Mouse (Mus musculus) cerebellum, adult 2 months (tissue): ENCODE measurements around the gene Cybc1. TPM values are rescaled to one million over a fixed set of nuclear protein-coding genes. Genes with fewer than 3 reads are reported as not detected.

Experiments used
- DNase-seq, 2 experiments: peaks; one replicate each; pipeline ENCODE4 v3.0.0; 2021
- H3K27ac ChIP-seq: fragments of 200-500 bp; 2 replicates; pipeline ENCODE4 v1.5.1; 2012; ENCODE audit warnings: low read length, control low read depth, inconsistent platforms; ENCODE audit not compliant: insufficient read depth
- H3K27me3 ChIP-seq: fragments of 200-500 bp; 2 replicates; pipeline ENCODE4 v1.6.1; 2012; ENCODE audit warnings: inconsistent platforms, mild to moderate bottlenecking, low read length, moderate library complexity; ENCODE audit not compliant: control insufficient read depth, insufficient read depth
- H3K4me1 ChIP-seq: fragments of 200-500 bp; 2 replicates; pipeline ENCODE4 v1.6.1; 2011; ENCODE audit warnings: low read length; ENCODE audit not compliant: control insufficient read depth, insufficient read depth
- H3K4me3 ChIP-seq: fragments of 200-500 bp; replicated peaks from 2 replicates; pipeline ENCODE3; 2011; ENCODE audit warnings: mild to moderate bottlenecking, low read depth, low read length, control low read depth; ENCODE audit not compliant: insufficient read depth
- CTCF ChIP-seq: fragments of 200-500 bp; IDR thresholded peaks from 2 replicates; pipeline ENCODE4 v1.5.1; 2011; ENCODE audit warnings: low read depth, mild to moderate bottlenecking, control low read depth, low read length, moderate library complexity, borderline replicate concordance; ENCODE audit not compliant: insufficient read depth
- POLR2A ChIP-seq: fragments of 200-500 bp; IDR thresholded peaks from 2 replicates; pipeline ENCODE4 v1.6.1; 2011; ENCODE audit warnings: low read length, control low read depth, borderline replicate concordance; ENCODE audit not compliant: insufficient read depth
- WGBS: fragments of 180-500 bp; shearing (Covaris S2); methylation state at CpG from one replicate; pipeline ENCODE4 v1.1.7; 2018; 5-methylcytosine and 5-hydroxymethylcytosine counted together
- polyA plus RNA-seq: library from polyadenylated mRNA; depleted of rRNA; stranded (reverse); fragments of >200 nt; gene quantifications from 2 replicates; pipeline ENCODE4 v1.2.3, GENCODE M21; 2012; rRNA removed

Gene Cybc1
- 36.2 and 37.4 TPM in 2 replicates for polyA plus RNA-seq

DNA sequence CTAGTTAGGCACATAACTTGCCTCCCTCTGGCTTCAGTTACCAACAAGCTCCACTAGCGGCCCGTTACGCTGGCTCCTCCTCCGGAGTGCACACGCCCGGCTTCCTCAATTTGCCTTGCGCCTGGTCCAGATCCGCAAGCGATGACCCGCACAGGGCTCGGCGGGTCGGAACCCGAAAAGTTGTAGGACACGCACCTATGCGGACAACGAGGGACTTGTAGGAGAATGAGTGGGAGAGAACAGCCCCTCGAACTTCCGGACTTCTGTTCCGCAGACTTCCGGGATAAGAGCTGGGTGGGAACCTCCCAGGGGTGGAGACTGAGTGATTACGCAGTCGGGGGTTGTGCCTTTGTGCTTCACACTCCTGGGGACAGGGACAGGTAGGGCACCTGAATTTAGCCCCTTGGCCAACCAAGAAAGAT, at the start of gene Cybc1:
Cybc1 (minus strand) TSS at position 305 of the 422 bp plus-strand sequence.
- TF ChIP-seq CTCF (no peak), POLR2A (peak; percentile 77; the same call in 1 of the 2 replicates)
- H3K27ac ChIP-seq = peak within 1 kb of the TSS; percentile 15; the same call in 1 of the 2 replicates
- peaks cover 5% of the 10 kb centered on the region; the same call in 1 of the 2 replicates for H3K4me1 ChIP-seq
- peak; percentile 79 to 81 for DNase-seq
- WGBS = under 1% methylated on average over 23 of the region's 23 CpGs
- no peaks in the 10 kb centered on the region for H3K27me3 ChIP-seq
- H3K4me3 ChIP-seq = peak within 1 kb of the TSS; percentile 96

DNA sequence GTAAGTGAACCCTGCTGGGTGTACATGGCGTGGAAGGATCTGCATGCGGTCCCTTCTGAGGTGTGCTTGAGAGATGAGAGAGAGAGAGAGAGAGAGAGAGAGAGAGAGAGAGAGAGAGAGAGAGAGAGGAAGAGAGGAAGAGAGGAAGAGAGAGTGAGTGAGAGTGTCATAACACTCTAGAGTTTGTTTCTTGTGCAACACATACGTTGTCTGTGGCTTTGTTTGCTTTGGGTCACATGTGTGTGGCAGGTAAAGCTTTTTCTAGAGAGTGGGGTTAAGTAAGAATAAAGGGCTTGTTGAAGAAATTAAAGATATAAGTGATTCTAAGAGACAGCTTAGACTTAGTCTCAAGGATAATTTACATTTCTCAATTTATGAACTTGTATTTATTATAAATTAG, 48.9 kb upstream of the Cybc1 start:
- peaks cover 9% of the 10 kb centered on the region for H3K4me1 ChIP-seq
- no peak for DNase-seq
- TF ChIP-seq CTCF (no peak), POLR2A (no peak)
- 83% methylated on average over 3 of the region's 3 CpGs for WGBS
- H3K27me3 ChIP-seq = no peaks in the 10 kb centered on the region
- H3K27ac ChIP-seq = no peak overlapping the region
- no peak overlapping the region for H3K4me3 ChIP-seq

DNA sequence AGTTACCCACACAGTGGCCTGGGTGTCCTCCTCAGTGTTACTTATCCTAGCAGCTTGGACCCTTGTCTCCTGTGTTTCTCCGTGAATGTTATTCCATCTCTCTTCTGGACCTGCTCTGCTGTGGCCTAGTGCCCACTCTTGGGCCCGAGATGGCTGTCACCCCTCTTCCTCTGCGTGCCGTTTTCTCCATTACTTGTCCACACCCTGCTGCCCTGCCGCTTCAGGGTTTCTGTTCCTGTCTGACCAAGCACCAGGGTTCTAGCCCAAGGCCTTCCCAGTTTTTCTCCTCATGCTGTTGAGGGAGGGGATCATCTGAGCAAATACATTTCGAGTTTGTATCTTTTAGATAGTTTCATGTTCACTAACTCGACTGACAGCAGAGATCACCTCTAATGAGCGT, 48.4 kb upstream of the Cybc1 start:
- no peaks in the 10 kb centered on the region for H3K27me3 ChIP-seq
- DNase-seq = no peak
- H3K4me3 ChIP-seq = no peak overlapping the region
- H3K4me1 ChIP-seq = peaks cover 9% of the 10 kb centered on the region
- H3K27ac ChIP-seq = no peak overlapping the region
- TF ChIP-seq CTCF = no peak
- 82% methylated on average over 8 of the region's 8 CpGs for WGBS

DNA sequence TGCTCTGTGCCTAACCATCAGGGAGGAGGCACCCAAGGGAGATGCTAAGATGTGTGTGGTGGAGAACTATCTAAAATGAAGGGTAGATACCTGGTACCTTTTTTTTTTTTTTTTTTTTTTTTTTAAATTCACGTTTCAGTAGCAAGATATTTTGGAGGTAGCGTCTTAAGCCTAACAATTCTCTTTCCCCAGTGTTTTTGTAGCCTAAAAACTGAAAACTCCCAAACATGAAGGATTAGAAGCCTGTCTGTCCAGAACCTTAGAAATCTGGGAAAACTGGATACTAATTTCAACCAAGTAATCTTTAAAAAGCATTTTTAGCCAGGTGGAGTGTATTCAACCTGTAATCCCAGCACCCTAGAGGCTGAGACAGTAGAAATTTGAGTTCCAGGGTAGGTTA, 32.0 kb upstream of the Cybc1 start:
- H3K27me3 ChIP-seq = no peaks in the 10 kb centered on the region
- WGBS = 31% methylated on average over 2 of the region's 2 CpGs
- DNase-seq = no peak
- TF ChIP-seq POLR2A (no peak), CTCF (no peak)
- no peak overlapping the region for H3K27ac ChIP-seq
- H3K4me3 ChIP-seq = peak overlapping the region; percentile 68
- no peaks in the 10 kb centered on the region; the same call in 1 of the 2 replicates for H3K4me1 ChIP-seq

DNA sequence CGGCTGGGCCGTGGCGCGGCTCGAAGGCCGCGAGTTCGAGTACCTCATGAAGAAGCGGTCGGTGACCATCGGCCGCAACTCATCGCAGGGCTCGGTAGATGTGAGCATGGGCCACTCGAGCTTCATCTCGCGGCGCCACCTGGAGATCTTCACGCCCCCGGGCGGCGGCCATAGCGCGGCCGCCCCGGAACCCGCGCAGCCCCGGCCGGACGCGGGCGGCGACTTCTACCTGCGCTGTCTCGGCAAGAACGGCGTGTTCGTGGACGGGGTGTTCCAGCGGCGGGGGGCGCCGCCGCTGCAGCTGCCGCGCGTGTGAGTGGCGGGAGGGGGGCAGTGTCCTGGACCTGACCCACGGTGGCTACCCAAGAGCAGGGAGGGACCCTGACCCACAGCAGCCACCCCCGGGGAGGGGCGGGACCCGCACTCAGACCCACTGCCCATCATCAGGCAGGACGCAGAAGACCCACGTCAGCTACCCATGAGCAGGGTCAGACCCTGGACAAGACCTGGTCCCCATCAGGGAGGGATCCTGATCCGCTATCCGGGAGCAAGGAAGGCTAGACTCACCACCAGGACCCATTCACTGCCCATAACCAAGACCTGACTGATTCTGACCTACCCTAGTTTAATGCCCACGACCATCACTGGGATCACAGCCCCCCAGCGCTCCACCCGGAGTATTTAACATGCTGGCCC, 31.2 kb upstream of the Cybc1 start:
- DNase-seq = peak; percentile 50 to 55
- Histone ChIP-seq H3K4me3 (peak overlapping the region; percentile 68), H3K27me3 (no peaks in the 10 kb centered on the region), H3K4me1 (no peaks in the 10 kb centered on the region; the same call in 1 of the 2 replicates), H3K27ac (no peak overlapping the region)
- WGBS = under 1% methylated on average over 59 of the region's 60 CpGs
- no peak for TF ChIP-seq CTCF
- TF ChIP-seq POLR2A = no peak

DNA sequence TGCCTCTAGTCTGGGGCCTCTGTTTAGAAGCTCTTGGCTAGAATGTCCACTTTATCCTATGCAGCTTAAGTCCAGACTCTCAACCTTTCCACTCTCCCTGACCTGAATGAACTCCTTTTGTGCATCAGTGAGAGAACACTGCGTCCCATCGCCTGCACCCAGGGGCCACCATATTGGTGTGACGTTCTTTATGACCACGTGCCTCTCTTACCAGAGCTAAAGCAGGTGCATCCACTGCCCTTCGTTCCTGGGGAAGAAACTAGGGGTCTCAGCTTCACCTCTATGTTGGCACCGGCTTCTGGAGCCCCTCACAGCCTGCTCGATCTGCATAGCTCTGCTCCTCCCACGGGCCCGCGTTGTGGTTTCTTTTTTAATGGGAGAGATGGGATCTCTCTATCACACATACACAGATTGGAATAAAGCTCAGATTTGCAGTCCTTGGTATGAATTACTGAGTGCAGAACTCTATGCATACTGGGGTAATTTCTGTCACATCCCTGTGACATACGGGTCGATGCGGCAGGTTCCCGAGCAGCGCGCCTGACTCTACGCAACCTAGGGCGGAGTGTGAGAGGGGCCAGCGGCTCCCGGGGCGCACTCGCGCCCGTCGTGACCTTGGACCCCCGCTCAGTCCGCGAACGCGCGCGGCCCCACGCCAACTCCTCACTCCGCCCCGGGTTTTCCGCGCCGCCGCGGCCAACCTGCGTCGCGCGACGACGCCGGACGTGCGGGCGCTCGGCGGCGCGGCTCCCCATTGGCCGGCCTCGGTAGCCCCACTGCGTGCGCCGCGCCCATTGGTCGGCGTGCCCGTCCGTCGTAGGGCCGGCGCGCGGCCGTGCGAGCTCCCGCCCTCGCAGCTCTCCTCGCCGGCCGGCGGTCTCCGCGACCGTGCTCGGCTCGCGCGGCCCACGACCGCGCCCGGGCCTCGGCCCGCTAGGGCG, 30.3 kb upstream of the Cybc1 start, which contains the start of gene Foxk2:
Foxk2 (plus strand) TSS at position 831 of the 941 bp plus-strand sequence.
- H3K4me1 ChIP-seq = no peaks in the 10 kb centered on the region; the same call in 1 of the 2 replicates
- WGBS = under 1% methylated on average over 89 of the region's 91 CpGs
- H3K27ac ChIP-seq = peak within 1 kb of the TSS; percentile 96
- DNase-seq = peak; percentile 91 to 95
- H3K27me3 ChIP-seq = no peaks in the 10 kb centered on the region
- peak within 1 kb of the TSS; percentile 83 for H3K4me3 ChIP-seq
- TF ChIP-seq POLR2A (peak; percentile 53; the same call in 1 of the 2 replicates), CTCF (no peak)

DNA sequence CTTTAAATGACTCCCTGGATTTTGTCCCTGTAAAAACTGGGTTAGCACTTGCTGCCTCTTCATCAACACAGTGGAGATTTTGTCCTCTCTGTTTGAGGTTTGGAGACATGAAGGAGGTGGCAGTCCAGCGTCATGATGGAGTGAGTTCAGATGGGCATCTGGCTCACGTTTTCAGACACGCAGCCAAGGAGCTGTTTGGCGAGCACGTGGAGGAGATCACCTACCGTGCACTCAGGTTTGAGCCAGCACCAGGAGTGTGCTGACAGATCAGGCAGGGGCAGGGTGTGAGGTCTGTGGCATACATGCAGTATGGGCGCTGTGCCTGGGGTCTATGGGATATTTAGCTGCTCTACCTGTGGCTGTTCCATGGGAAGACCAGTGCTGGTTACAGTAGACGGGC, 21.1 kb upstream of the Cybc1 start:
- Histone ChIP-seq H3K27ac (no peak overlapping the region), H3K4me3 (no peak overlapping the region), H3K4me1 (peaks cover 3% of the 10 kb centered on the region; the same call in 1 of the 2 replicates), H3K27me3 (no peaks in the 10 kb centered on the region)
- peak in 1 of 2 experiments; percentile 25 for DNase-seq
- TF ChIP-seq CTCF (no peak), POLR2A (no peak)
- WGBS = 21% methylated on average over 8 of the region's 8 CpGs
